In the genomic region with DNA sequence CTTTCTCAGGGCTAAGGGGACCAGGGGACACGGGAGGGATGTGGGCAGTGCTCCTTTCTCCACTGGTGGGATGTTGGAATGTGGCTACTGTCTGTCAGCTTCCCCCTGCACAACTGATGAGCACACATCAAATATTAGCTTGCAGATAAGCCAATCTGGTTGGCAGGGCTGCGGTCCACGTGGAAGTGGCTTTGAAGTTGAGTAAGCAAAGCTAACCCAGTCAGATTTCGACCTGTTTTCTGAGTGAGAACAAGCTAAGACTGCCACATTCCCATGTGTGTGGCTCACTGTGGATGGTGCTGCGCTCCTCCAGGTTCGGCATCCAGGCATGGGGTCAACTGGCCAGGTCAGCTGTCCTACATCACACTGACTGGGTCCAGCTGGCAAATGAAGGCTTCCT, we compare ENCODE assay signal across 30 mouse cellular contexts. TPM values are rescaled to one million over a fixed set of nuclear protein-coding genes. Genes with fewer than 3 reads are reported as not detected.
DNase-seq lines count a peak whose midpoint lies in the region; ATAC-seq and TF ChIP-seq lines count a peak whose summit lies in the region.
"Had no signal": no experiment of that assay in that cellular context is flagged by ENCODE, and none has a peak within 500 bp of the region (broad histone marks: within the 10 kb centered on the region; RNA-seq: fewer than 3 reads in every experiment).

No protein-coding gene starts in this region.

- no peak overlapping the region for H3K4me2 ChIP-seq in liver, embryonic 12.5 days
- peak overlapping the region; percentile 33 for H3K4me2 ChIP-seq in liver, postnatal 0 days (ENCODE audit: low read depth, low read length)
- H3K4me2 ChIP-seq: embryonic facial prominence, embryonic 12.5 days; intestine, embryonic 15.5 days; limb, embryonic 15.5 days; midbrain, embryonic 13.5 days; neural tube, embryonic 13.5 days had no signal

- 47% methylated on average over 6 of the region's 6 CpGs for WGBS in liver, embryonic 12.5 days (ENCODE audit: insufficient replicate concordance)
- 43% methylated on average over 6 of the region's 6 CpGs for WGBS in liver, postnatal 0 days (ENCODE audit: insufficient replicate concordance)
- 56% methylated on average over 6 of the region's 6 CpGs for WGBS in heart, adult 2 months

- intact Hi-C loops in heart, adult 2 months (cut with DNase I), result no loop called here

- TF ChIP-seq CTCF in liver, postnatal 0 days (IDR thresholded peaks at IDR 0.05; ENCODE audit: low read depth), result no peak
- no peak for TF ChIP-seq CTCF in heart, adult 2 months (IDR thresholded peaks at IDR 0.05)

- TF ChIP-seq POLR2A in heart, adult 2 months (IDR thresholded peaks at IDR 0.05; ENCODE audit: insufficient read depth, low read depth, low read length), result no peak

- no peak overlapping the region for H3K9ac ChIP-seq in liver, embryonic 12.5 days
- no peak overlapping the region for H3K9ac ChIP-seq in liver, postnatal 0 days (replicated peaks)
- H3K9ac ChIP-seq in heart, adult 2 months (ENCODE audit: low read depth, low read length), result no peak overlapping the region
- H3K9ac ChIP-seq: embryonic facial prominence, embryonic 12.5 days; intestine, embryonic 15.5 days; limb, embryonic 15.5 days; midbrain, embryonic 13.5 days; neural tube, embryonic 13.5 days had no signal

- peaks cover 13% of the 10 kb centered on the region; the same call in 1 of the 2 replicates for H3K4me1 ChIP-seq in liver, embryonic 12.5 days
- peaks cover 31% of the 10 kb centered on the region for H3K4me1 ChIP-seq in liver, postnatal 0 days (ENCODE audit: insufficient read depth)
- peaks cover 3% of the 10 kb centered on the region for H3K4me1 ChIP-seq in heart, adult 2 months (ENCODE audit: control insufficient read depth, insufficient read depth, low read length)
- H3K4me1 ChIP-seq: embryonic facial prominence, embryonic 12.5 days; intestine, embryonic 15.5 days; limb, embryonic 15.5 days; midbrain, embryonic 13.5 days had no signal

- TF ChIP-seq EP300 in liver, postnatal 0 days (IDR thresholded peaks at IDR 0.05; ENCODE audit: low read depth), result peak; percentile 24; the same call in 1 of the 2 replicates
- no peak for TF ChIP-seq EP300 in heart, adult 2 months (IDR thresholded peaks at IDR 0.05; ENCODE audit: insufficient read depth, low read depth, low read length)

- H3K27me3 ChIP-seq in liver, embryonic 12.5 days (replicated peaks), result 0 out of 2 replicates have a peak, but pooled peaks cover 25% of the 10 kb centered on the region
- no peaks in the 10 kb centered on the region for H3K27me3 ChIP-seq in liver, postnatal 0 days (ENCODE audit: insufficient read depth, low read length)
- no peaks in the 10 kb centered on the region for H3K27me3 ChIP-seq in heart, adult 2 months (ENCODE audit: control insufficient read depth, insufficient read depth, low read length)
- H3K27me3 ChIP-seq: embryonic facial prominence, embryonic 12.5 days; intestine, embryonic 15.5 days had no signal

- no peaks in the 10 kb centered on the region for H3K36me3 ChIP-seq in liver, embryonic 12.5 days
- H3K36me3 ChIP-seq in liver, postnatal 0 days (replicated peaks; ENCODE audit: insufficient read depth, low read length), result no peaks in the 10 kb centered on the region
- H3K36me3 ChIP-seq in heart, adult 2 months (ENCODE audit: control insufficient read depth, insufficient read depth, low read length), result no peaks in the 10 kb centered on the region
- H3K36me3 ChIP-seq: embryonic facial prominence, embryonic 12.5 days; intestine, embryonic 15.5 days; limb, embryonic 10.5 days; limb, embryonic 15.5 days; midbrain, embryonic 13.5 days; neural tube, embryonic 13.5 days had no signal

- no peaks in the 10 kb centered on the region for H3K79me2 ChIP-seq in heart, adult 2 months (replicated peaks; ENCODE audit: control insufficient read depth, insufficient read depth, low read length)

- 0 out of 2 replicates have a peak, but pooled peaks have one; percentile 42 for ATAC-seq in liver, embryonic 12.5 days
- ATAC-seq in liver, postnatal 0 days, result peak; percentile 86
- ATAC-seq: CD4-positive, CD25-positive, alpha-beta regulatory T cell, adult 4 months; forebrain, embryonic 14.5 days; hindbrain, embryonic 16.5 days; intestine, embryonic 15.5 days; midbrain, embryonic 13.5 days had no signal

- DNase-seq in adrenal gland, postnatal 10 days, result peak; percentile 20
- no peak for DNase-seq in adrenal gland, postnatal 4 days (ENCODE audit: low spot score in 2 of 2)
- DNase-seq in 416B (ENCODE audit: low read depth), result peak; percentile 58
- DNase-seq in liver, postnatal 0 days, result peak; percentile 70
- DNase-seq in heart, adult 2 months, result no peak
- DNase-seq in cerebellum, postnatal 10 days, result no peak
- DNase-seq in layer of hippocampus, adult 18-20 months (ENCODE audit: low spot score in 2 of 2), result no peak
- DNase-seq: cerebellum, adult 8-10 months; cerebellum, postnatal 36 days; embryo, embryonic 11 days; gastrocnemius, adult 2 months; gastrocnemius, postnatal 36 days; heart, postnatal 14 days; kidney, adult 9 months; kidney, postnatal 10 days had no signal

- H3K27ac ChIP-seq in liver, embryonic 12.5 days, result no peak overlapping the region
- H3K27ac ChIP-seq in liver, postnatal 0 days (ENCODE audit: low read depth), result peak overlapping the region; percentile 93
- no peak overlapping the region for H3K27ac ChIP-seq in heart, adult 2 months
- H3K27ac ChIP-seq: embryonic facial prominence, embryonic 12.5 days; gastrocnemius, adult 2 months; intestine, embryonic 15.5 days; limb, embryonic 10.5 days; limb, embryonic 15.5 days; midbrain, embryonic 13.5 days; neural tube, embryonic 13.5 days had no signal

- H3K4me3 ChIP-seq in liver, embryonic 12.5 days, result no peak overlapping the region
- no peak overlapping the region for H3K4me3 ChIP-seq in liver, postnatal 0 days (ENCODE audit: low read depth, low read length)
- no peak overlapping the region for H3K4me3 ChIP-seq in heart, adult 2 months
- H3K4me3 ChIP-seq: embryonic facial prominence, embryonic 12.5 days; gastrocnemius, adult 2 months; intestine, embryonic 15.5 days; limb, embryonic 10.5 days; limb, embryonic 15.5 days; megakaryocyte, embryonic 14.5 days; midbrain, embryonic 13.5 days; neural tube, embryonic 13.5 days had no signal

- no peaks in the 10 kb centered on the region for H3K9me3 ChIP-seq in liver, embryonic 12.5 days (replicated peaks)
- no peaks in the 10 kb centered on the region for H3K9me3 ChIP-seq in liver, postnatal 0 days (ENCODE audit: low read length)
- H3K9me3 ChIP-seq: embryonic facial prominence, embryonic 12.5 days; intestine, embryonic 15.5 days; limb, embryonic 10.5 days; limb, embryonic 15.5 days; megakaryocyte, embryonic 14.5 days; midbrain, embryonic 13.5 days; neural tube, embryonic 13.5 days had no signal

RNA-seq across cellular contexts. Expression of a gene that starts 9.8 kb away (rescaled TPM):
- total RNA-seq in adrenal gland, postnatal 10 days (2021), result 100 to 1,000 TPM; 347 to 385 TPM
- 100 to 1,000 TPM in 1 of 2 experiments, 10 to 100 TPM in 1; 97.6 to 134 TPM for total RNA-seq in adrenal gland, postnatal 4 days (2021)
- 102 and 104 TPM in 2 replicates for polyA plus RNA-seq in liver, embryonic 12.5 days (2016; fragmentation: Nextera tagmentation; extraction: Ambion mirVana)
- polyA plus RNA-seq in liver, postnatal 0 days (2015; fragmentation: Nextera tagmentation; extraction: Ambion mirVana), result 1,393 and 1,436 TPM in 2 replicates
- 100 to 1,000 TPM; 699 to 921 TPM for total RNA-seq in heart, adult 2 months (2021)
- polyA plus RNA-seq in heart, adult 2 months (2012; rRNA removed), result 643 and 921 TPM in 2 replicates
- total RNA-seq in layer of hippocampus, adult 18-20 months (2021), result 100 to 1,000 TPM; 134 to 141 TPM

RNA-seq across cellular contexts. Expression of a gene that starts 37.1 kb away (rescaled TPM):
- under 1 TPM; 0.61 to 0.93 TPM for total RNA-seq in adrenal gland, postnatal 10 days (2021)
- total RNA-seq in adrenal gland, postnatal 4 days (2021), result not detected
- 0.22 TPM in 1 of 2 replicates, not detected in the other for polyA plus RNA-seq in liver, embryonic 12.5 days (2016; fragmentation: Nextera tagmentation; extraction: Ambion mirVana)
- 0.45 and 1.1 TPM in 2 replicates for polyA plus RNA-seq in liver, postnatal 0 days (2015; fragmentation: Nextera tagmentation; extraction: Ambion mirVana)
- not detected for total RNA-seq in heart, adult 2 months (2021)
- polyA plus RNA-seq in heart, adult 2 months (2012; rRNA removed), result 0.56 and 0.62 TPM in 2 replicates
- under 1 TPM in 1 of 2 experiments, not detected in 1; 0.47 TPM for total RNA-seq in layer of hippocampus, adult 18-20 months (2021)
- total RNA-seq: adrenal gland, adult 18-20 months; gastrocnemius, adult 2 months; gastrocnemius, postnatal 36 days; heart, postnatal 14 days; left cerebral cortex, postnatal 10 days had no signal
- polyA plus RNA-seq: embryonic facial prominence, embryonic 12.5 days; forebrain, embryonic 14.5 days; heart, embryonic 14.5 days; hindbrain, embryonic 11.5 days; hindbrain, embryonic 16.5 days; limb, embryonic 10.5 days; limb, embryonic 15.5 days; midbrain, embryonic 13.5 days; neural tube, embryonic 13.5 days had no signal

RNA-seq across cellular contexts. Expression of a gene that starts 38.0 kb away (rescaled TPM):
- 10 to 100 TPM; 38.4 to 45.0 TPM for total RNA-seq in adrenal gland, postnatal 10 days (2021)
- 10 to 100 TPM; 47.7 to 49.2 TPM for total RNA-seq in adrenal gland, postnatal 4 days (2021)
- 64.0 and 64.8 TPM in 2 replicates for polyA plus RNA-seq in liver, embryonic 12.5 days (2016; fragmentation: Nextera tagmentation; extraction: Ambion mirVana)
- 67.6 and 67.7 TPM in 2 replicates for polyA plus RNA-seq in liver, postnatal 0 days (2015; fragmentation: Nextera tagmentation; extraction: Ambion mirVana)
- total RNA-seq in heart, adult 2 months (2021), result 10 to 100 TPM; 13.3 to 17.6 TPM
- 32.2 and 34.2 TPM in 2 replicates for polyA plus RNA-seq in heart, adult 2 months (2012; rRNA removed)
- 10 to 100 TPM; 52.1 to 53.9 TPM for total RNA-seq in layer of hippocampus, adult 18-20 months (2021)

Comparison
In these comparisons a context has a peak if more than half of its experiments do, and no peak if none do; other contexts are left out.
1. DNase-seq: peak in adrenal gland, postnatal 10 days (single experiment), 416B (single experiment) and liver, postnatal 0 days (single experiment); none in adrenal gland, postnatal 4 days (0 of 2), heart, adult 2 months (0 of 2), cerebellum, postnatal 10 days (0 of 2) and layer of hippocampus, adult 18-20 months (0 of 2).